Mouse (Mus musculus) cerebellum, adult 11 months (tissue): ENCODE results near the gene Zfp672.
A peak's percentile ranks its signal among the peaks of the same experiment; 100 is the strongest.
"Not testable (repeated sequence)": the region's sequence is repeated elsewhere in the genome, so short reads cannot be mapped to it uniquely, and the experiment has no call there.

Source experiments
- DNase-seq: peaks from one replicate; pipeline ENCODE4 v3.0.0; 2022

Zfp672 gene

GRCm38 (mm10) chr11:58323570-58324340 is 6.4 kb downstream of the Zfp672 start:
- no peak for DNase-seq

DNA sequence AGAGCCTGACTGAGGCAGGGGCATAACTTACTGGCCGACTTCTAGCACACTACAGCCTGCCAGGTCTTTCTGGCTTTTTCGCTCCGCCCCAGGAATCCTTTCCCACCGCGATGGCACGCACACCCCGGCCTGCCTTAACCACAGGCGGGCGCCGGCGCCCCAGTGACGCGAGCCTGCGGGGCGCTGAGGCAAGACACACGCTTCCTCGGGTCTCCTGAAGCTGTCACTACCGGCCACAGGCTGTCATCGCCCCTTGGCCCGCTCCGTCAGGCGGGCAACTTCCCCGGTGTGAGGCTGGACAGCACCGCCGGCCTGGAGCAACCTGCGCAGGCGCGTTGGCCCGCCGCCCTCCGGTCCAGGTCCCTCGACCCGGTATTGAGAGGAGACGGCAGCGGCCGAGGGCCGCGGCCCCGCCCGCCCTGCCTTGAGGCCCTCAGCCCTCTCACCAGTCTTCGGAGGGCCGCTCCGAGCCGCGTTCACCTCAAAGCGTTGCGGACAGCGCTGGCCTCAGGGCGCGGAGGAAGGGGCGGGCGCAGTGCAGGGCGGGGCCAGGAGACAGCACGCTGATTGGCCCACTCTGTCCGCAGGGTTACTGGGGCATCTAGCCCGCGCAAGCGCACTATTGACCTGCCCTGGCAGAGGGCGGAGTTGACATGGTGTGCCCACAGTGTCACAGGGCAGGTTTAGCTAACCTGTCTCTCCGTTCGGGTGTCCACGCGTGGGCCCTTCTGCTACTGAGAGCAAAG is 7.1 kb downstream of the Zfp672 start:
- DNase-seq, result peak; percentile 98

GRCm38 (mm10) chr11:58316768-58317390 is 13.3 kb downstream of the Zfp672 start:
- no peak for DNase-seq

- DNase-seq, result no peak
These were observed 13.8 kb downstream of the Zfp672 start for GRCm38 (mm10) chr11:58316344-58316743.

DNA sequence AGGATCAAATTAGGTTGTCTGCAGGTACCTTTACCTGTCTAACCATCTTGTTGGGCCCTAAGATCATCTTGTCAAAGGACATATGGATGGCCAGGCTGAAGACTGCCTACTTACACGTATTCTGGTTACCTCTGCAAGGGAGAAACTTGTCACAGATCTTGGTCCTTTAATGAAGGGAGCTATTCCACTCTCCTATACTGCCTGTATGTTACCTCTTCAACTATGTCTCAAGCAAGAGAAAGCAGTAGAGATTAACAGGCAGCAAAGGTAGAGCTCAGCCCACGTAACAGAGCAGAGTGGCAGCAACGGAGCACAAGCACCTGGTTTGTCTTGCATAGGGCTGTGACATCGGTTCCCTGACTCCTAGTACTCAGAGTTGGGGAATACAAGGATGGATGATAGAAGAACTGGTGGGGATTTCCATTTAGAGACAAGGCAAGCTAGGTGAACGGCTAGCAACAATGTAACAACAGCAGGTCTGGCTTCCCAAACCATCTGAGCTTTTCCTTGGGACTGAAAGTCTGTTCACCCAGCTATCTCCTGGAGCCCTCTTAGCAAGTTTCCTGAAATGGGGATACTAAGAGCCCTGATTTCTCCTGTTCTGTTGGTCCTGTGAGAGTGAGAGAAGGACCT is 14.5 kb downstream of the Zfp672 start:
- DNase-seq, result no peak

DNA sequence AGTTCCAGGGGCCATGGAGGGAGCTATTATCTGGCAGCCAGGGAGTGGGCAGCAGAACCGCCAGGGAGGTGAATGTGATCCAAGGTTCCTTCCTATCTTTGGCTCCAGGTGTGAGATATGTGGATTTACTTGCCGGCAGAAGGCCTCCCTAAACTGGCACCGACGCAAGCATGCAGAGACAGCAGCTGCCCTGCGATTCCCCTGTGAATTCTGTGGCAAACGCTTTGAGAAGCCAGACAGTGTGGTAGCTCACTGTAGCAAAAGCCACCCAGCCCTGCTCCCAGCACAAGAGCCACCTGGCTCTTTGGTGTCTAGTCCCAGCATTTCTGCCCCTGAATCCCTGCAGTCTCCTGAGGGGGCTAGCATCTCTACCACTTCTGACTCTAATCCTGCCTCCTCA is 16.1 kb downstream of the Zfp672 start:
- no peak for DNase-seq

GRCm38 (mm10) chr11:58308661-58309060 is 21.5 kb downstream of the Zfp672 start:
- no peak for DNase-seq

DNA sequence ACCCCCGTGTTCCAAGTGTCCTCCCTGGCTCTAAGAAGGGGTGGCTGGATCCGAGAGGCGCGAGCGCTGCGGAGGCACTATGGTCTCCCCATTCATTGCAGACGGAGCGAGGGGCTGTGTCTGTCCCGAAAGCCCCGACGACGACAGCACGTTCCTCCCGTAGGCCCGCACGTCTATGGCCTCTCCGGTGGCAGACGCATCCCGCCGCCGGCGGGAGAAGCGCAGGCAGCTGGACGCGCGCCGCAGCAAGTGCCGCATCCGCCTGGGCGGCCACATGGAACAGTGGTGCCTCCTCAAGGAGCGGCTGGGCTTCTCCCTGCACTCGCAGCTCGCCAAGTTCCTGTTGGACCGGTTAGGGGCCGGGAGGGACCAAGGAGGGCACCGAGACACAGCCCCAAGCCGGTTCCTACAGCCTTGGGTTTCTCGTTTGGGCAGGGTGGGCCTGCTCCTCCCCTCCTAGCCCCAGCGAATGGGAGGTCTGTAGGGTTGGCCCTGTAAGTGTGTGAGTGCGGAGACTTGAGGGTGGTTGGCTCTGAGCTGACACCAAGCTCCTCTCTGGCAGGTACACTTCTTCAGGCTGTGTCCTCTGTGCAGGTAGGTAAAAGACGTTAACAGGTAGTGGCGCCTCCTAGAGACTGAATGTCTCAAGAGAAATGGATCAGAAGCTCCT is 22.6 kb downstream of the Zfp672 start:
- DNase-seq, result peak; percentile 56

GRCm38 (mm10) chr11:58306860-58307308 is 23.3 kb downstream of the Zfp672 start, which contains the start of gene Zfp692:
Gene Zfp692 (plus strand): TSS chr11:58307069.
- DNase-seq, result peak; percentile 95

DNA sequence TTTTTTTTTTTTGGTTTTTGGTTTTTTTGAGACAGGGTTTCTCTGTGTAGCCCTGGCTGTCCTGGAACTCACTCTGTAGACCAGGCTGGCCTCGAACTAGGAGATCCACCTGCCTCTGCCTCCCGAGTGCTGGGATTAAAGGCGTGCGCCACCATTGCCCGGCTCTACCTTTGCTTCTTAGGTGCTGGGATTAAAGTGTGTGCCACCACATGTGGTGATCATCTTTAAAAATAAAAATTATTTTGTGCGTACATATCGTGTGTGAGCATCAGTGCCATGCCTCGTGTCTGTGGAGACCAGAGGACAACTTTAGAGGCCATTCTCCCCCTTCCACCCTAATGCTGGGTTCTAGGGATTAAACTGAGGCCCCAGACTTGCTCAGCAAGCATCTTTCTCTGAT is 24.8 kb downstream of the Zfp672 start:
- not testable (repeated sequence) for DNase-seq

DNA sequence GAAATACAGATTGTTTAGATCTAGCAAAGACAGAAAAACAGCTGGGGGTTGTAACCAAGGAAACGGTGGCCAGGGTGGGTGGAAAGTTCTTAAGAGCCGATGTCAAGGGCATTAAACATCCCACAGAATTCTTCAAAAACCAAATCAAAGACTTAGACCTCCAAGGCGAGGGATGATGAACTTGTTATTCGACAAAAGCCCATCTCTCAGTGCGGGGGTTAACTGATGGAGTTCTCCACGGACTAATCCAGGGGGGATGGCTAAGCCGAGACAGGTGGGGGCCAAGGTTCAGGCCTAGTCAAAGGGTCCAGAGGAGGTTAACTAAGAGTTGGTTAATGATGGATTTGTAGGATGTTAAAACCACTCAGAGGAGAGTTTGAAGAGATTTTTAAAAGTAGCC is 26.5 kb downstream of the Zfp672 start:
- DNase-seq, result no peak

DNA sequence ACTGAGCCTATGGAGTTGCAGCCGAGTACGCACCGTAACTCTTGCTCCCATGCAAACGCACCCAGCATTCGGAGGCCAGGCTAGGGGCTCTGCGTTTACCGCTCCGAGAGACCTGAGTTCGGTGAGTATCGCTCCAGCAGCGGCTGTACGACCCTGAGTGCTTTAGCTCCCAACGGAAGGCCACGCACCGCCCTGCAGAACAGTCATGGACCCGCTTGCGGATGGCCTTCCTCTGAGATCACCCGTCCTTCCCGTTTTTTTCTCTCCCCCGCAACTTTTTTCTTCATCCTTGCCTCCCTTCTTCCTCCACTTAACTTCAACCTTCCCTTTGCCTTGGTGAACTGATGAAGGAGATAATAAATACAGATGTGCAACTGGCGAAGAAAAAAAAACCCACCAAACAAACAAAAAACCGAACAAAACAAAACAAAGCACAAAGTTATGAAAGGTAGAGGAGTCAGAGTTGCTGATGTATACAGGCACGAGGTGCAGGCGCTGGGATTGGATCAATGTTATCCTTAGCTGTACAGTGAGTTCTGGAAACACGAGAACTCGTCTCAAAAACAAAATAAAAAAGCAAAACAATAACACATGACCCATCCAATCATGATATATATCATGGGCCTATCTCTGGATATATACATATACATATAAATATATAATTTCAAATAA is 27.2 kb downstream of the Zfp672 start:
- no peak for DNase-seq

DNA sequence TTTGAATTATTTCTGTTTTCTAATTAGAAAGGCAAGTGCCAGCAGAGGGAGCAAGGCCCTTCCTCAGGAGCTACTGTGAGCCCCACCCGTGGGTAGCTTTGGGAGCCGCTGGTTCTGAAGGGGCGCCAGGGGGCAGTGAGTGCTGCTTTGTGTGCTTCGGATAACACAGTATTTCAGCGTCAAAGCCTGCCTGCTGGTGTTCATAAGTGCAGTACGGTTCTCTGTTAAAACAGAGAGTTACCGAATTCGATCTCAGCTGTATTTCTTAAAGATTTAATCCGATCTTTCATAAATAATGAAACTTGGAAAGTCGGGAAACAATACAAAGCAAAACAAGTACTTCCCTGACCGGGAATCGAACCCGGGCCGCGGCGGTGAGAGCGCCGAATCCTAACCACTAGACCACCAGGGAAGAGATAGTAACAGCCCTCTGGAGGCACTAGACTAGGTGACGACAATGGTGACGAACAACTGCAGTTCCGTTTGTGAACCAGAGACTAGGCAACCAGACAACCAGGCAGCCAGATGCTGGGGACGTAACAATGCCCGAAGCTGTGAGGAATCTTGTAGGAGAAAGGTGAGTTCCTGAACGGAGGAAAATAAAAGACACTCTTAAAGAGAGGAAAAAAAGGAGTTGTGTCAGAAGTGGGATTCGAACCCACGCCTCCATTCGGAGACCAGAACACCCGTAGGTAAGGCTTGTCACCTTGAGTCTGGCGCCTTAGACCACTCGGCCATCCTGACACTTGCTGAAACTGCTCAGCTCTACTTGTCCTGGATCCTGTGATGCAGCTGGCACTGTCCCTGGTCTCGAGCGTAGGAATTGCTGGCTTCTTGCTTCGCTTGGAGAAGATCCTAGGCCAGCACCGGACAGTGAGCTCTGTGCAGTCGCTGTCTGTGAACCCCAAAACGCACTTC is 28.0 kb downstream of the Zfp672 start:
- DNase-seq, result peak; percentile 97

DNA sequence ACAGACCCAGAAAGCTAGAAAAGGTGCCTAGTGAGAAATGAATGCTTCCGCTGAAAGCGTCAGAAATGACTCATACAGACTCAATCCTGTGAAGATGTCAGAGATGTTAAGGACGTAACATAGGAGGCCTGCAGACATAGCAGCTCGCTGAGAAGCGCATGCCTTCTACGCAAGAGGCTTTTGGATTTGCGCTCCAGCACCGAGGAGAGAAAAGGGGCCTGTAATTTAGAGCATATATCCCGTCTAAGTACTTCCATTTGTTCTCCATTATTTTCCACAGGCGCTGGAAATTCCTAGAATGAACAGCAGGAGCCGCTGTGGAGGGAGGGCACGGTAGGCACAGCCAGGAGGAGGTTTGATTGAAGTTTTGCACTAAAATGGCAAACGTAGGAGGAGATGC is 29.1 kb downstream of the Zfp672 start:
- peak; percentile 68 for DNase-seq

GRCm38 (mm10) chr11:58297396-58297795 is 32.7 kb downstream of the Zfp672 start:
- no peak for DNase-seq

- no peak for DNase-seq
These were observed 37.3 kb downstream of the Zfp672 start for GRCm38 (mm10) chr11:58292791-58293190.

DNA sequence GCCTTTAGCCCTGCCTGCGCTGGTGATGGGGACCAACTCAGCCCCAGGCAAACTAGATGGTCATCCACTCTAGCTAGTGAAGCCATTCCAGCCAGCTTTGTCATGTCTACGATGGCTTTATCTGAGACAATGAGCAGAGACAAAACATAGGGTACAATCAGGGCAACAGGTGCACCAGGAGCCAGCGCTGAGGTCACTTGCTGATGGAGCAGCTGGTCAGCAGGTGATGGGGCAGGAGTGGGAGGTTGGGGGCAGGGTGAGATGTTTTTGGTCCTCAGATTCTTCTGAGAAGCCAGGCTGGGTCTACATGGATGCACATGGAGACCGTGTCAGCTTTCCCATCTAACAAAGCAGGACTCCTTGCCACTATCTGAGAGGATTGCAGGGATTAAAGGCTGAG is 39.3 kb downstream of the Zfp672 start:
- no peak for DNase-seq

DNA sequence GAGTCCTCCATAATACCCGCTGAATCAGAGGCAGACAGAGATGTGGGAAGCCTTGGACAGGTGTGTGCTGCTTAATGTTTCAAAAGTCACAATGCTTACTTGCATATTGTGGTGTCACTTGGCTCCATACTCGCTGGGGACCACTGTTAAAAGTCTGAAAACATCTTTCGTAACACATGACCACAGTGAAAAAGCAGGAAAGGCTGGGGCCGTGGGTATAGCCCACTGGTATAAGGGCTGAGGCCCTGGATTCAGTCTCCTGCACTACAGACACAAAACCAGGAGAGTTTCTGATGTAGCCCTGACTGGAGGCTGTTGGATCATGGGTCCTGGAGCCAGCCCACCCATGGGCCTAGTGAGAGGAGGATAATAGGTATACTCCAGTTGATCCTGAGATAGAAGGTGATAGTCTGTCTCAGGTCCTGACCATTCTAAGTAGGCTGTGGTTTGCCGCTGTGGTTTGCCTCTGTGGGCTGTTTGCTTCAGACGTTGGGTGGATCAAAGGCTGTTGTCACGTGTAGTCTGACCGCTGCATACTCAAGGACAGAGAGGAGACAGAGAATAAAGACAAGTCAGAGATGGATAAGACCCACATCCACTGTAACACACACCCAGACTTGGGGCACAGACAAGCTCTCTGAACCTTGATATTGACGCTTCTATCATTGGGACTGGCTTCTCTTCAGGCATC is 40.0 kb downstream of the Zfp672 start:
- DNase-seq, result no peak

- DNase-seq, result no peak
These were observed 47.6 kb downstream of the Zfp672 start for GRCm38 (mm10) chr11:58282518-58282917.

DNA sequence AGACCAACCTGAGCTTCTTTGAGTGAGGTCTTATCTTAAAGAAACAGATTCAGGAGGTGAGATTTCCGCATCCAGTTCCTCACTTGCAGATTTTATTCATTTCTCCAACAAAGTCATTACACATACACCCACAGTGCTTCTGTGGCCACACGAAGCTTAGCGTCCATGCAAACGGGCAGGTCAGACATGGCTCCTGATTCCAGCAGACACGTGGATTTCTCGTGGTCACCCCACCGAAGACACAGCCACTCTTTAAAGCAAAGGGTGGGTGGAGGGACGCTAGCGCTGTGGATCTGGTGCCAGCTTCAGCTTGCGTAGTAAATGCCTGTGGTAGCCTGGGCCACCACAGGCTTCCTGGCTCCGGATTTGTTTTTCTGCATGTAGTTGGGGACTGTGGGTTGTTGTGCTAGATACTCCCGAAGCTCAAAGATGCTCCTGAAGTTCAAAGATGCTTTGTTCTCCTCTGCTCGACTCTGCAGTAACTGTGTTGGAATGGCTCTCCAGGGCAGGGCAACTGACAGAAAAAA is 48.1 kb downstream of the Zfp672 start:
- DNase-seq, result no peak
